Mouse (Mus musculus) frontal cortex, postnatal 25 days (tissue): Measurements from ENCODE around the gene Cisd3.
"Not testable (repeated sequence)": the region's sequence is repeated elsewhere in the genome, so short reads cannot be mapped to it uniquely, and the experiment has no call there.

Source experiments
- DNase-seq, 2 experiments: peaks; one replicate each; pipeline ENCODE4 v3.0.0; 2022; ENCODE audit warnings: low spot score in 2 of 2

Cisd3 gene

DNA sequence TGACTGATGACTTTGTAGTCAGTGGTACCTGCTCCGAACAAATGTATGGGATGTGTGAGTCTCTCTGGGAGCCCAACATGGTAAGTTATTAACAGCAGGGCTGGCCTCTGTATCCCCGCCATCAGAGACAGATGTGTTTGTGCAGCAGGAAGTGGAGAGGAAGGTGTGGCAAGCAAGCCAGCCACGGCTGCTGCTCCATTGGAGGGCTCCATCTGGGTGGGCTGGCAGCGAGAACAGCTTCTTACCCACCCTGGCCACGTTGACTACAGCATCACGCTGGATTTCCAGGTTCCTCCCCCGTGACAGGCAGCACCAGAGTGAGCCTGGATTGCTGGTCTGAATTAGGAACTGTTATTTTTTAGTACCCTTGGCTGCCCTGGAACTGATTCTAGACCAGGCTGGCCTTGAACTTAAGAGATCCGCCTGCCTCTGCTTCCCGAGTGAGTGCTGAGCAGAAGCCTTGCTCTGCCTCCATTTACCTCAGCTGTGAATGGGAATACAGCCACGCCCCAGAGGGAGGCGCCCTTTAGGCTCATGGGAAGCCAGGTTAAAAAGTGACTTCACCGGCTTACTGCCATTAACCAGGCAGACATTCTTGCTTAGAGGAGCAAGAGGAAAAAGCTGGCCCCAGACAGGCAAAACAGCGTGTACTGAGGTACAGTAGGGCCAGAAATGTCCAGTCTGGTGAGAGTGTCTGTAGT is 25.7 kb downstream of the Cisd3 start:
- no peak for DNase-seq

- no peak for DNase-seq
These were observed 26.7 kb downstream of the Cisd3 start for GRCm38 (mm10) chr11:97712286-97712685.

GRCm38 (mm10) chr11:97713896-97714295 is 28.3 kb downstream of the Cisd3 start:
- no peak for DNase-seq

DNA sequence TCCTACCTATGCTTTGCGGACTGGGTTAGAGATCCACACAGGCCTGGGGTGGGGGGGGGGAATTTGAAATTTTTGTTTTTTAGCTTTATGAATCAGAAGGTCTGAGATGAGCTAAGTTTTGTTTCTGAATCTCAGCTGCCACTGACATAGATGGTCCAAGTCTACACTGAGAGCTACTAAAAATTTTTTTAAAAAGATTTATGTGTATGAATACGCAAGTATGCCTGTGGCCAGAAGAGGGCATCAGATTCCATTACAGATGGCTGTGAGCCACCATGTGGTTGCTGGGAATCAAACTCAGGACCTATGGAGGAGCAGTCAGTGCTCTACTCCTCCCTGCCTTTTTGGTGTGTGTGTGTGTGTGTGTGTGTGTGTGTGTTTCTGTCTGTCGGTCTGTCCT is 28.7 kb downstream of the Cisd3 start:
- DNase-seq: no peak

DNA sequence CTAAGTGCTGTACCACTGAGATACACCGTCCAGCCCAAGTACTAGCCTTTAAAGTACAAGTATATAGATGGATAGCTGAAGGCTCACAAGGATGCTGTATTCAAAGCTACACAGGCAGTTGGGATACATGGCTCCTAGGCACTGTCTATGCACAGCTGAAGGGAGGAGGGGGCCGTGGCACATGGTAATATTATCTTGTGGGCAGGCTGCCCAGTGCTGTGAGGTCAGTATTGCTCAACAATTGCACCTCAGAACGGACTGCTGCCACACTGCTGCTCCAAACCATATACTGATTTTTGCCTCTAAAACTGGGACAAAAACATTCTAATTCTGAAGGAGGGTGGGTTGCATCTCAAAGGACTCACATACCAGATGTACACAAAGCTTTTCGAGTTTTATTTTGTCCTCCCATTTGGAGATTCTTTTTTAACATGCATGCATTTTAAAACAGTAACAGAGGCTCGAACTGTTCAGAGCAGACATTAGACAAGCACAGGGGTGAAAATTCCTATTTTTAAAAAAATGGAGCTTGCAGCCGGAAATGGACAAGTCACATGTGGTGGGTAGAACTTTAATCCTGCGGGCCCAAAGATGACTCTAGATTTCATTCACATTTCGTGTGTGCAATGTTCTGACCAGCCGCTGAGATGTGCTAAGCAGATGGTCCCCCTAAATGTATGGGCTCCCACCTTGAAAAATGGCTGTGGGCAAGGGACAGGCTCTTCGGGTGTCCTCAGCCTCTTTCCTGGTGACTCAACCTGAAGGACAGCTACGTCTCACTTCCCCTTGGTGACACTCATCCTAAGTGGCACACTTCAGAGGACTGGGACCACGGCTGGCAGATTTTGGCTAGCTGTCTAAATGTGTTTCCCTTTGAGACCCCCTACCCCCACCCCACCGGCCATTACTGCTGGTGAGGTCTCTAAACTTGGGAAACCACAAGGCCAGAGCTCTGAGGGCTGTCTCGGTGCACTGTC is 29.4 kb downstream of the Cisd3 start:
- DNase-seq: no peak

DNA sequence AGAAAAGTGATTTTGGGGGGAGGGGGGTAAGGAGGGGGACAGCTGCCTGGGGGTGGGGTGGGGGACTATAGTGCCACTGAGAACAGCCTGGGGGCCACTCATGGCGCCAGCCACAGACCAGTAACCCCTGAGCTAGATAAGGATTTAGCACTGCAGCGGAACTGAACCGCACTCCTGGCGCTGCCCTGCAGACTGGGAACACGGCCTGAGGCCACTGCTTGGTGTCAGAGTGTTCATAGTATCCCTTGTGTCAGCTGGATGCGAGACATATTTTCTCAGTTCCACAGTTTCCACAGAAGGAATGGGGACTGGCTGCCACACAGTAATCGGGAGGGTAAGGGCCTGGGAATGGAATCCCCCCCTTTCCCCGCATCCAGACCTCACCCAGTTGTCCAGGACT is 30.4 kb downstream of the Cisd3 start:
- DNase-seq: no peak

DNA sequence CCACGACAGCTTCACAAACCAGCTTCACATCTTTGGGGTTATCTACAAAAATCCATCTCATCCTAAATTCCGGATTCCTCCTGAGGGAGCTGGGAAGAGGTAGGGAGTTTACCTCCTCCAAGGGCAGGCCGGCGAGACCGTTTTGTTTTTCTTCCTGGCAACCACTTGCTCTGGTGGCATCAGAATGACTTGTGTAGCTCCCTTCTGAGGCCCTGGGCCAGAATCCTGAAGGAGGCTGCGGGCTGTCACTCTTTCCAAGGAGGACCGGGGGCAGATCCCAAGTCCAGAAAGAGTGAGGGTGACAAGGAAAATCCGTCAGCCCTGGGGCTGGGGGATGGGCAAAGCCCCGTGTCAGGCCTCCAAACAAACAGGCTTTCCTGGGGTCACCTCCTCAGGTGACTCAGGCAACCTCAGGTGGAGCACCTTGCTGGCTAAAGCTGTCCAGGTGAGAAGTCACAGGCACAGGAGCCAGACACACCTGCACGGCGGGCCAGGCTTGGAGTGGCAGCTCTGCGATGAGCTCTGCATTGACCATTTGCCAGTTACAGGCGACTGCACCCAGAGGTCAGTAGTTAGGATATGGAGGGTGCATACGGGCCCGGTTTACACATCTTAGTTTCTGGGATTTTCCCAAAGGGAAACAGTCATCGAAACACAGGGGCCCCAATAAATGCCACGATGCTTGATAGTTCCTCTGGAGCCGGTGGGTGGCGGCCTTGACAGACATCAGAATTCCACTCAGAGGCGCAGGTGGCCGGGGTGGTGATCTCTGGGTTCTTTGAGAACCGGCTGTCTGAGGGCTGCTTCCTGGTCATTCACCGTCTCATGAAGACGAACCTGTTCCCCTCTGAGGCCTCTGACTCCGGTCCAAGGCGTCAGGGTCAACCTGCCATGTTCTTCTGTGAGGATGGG is 32.0 kb downstream of the Cisd3 start:
- DNase-seq: no peak

DNA sequence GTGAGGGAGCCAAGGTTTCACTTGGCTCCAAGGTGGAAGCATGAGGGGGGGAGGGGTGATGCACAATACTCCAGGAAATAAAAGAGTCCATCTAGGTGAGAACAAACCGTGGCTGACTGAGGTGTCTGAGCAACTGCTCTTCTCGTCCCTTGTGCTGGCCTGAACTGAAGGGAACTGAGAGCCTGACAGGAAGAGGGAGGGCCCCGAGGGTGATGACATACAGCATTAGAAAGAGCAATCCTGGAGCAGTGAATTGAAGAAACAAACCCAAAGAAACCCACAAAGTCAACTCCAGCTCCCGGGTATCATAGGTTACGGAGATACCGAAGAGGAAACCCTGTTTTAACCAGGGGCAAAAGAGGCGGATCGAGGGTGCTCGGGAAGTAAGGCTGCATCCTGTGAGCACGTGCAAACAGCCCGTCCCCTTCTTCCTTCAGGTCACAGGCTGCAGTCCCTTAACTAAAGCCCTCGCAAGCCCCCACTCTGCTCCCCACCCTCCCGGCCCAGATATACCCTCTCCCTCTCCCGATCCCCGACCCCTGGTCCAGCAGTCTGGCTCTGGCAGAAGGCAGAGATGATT is 32.7 kb downstream of the Cisd3 start:
- DNase-seq: no peak

- no peak for DNase-seq
These were observed 33.4 kb downstream of the Cisd3 start for GRCm38 (mm10) chr11:97719041-97719440.

GRCm38 (mm10) chr11:97721338-97721737 is 35.7 kb downstream of the Cisd3 start:
- no peak for DNase-seq

DNA sequence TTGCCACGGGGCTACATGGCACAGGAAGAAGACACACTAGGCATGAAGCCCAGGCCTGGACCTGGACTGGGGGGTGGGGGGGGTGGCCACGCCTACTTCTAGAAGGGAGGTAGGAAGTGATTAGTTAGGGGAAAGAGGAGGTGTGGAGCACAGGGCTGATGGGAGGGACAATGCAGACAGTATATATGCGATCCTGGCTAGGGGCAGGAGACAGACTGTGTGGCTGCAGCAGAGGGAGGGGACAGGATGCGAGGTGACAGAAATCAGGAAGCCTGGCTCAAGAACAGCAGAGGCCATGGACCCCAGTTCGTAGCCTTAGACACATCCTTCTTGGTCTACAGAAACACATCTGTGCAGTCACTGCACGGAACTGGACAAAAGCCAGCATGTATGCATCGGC is 38.1 kb downstream of the Cisd3 start:
- no peak for DNase-seq

DNA sequence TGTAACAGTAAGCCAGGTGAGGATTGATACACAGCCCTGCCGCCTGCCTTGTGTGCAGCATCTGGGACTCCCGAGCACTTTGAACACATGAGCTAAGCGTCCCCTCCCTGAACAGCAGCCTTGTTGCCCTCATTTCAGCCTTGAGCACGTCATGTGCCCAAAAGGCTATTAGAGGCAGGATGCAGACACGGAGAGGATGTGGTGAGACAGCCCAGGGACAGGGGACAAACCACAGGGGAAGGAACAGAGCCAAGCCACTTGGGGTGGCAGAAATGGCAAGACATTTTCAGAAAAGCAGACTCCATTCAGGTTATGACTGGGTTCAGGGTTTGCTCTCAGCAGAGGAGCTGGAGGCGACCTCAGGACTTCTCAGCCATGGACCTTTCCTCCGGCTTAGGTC is 42.7 kb downstream of the Cisd3 start:
- no peak for DNase-seq

DNA sequence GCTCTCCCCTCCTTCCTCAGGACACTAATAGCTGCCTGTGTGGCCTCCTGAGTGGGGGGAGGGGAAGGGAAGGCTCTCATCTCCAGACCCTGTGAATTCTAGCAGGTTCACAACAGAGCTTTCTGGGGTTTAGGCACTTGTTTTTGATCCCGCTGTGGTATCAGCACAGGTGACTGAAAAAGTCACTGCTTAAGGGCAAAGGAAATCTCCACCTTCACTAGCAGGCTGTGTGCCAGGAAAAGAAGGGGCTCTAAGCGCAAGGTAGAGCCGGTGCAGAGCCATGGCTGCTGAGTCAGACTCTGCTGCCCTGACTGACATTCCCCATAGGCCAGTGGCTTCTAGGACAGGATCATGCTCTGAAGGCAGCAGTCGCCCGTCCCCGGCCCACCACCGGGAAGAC is 43.1 kb downstream of the Cisd3 start:
- no peak for DNase-seq

GRCm38 (mm10) chr11:97733689-97734088 is 48.1 kb downstream of the Cisd3 start:
- DNase-seq: no peak

GRCm38 (mm10) chr11:97734810-97735209 is 49.2 kb downstream of the Cisd3 start:
- DNase-seq: not testable (repeated sequence)

GRCm38 (mm10) chr11:97736645-97737044 is 51.0 kb downstream of the Cisd3 start:
- no peak for DNase-seq

GRCm38 (mm10) chr11:97737600-97737999 is 52.0 kb downstream of the Cisd3 start:
- DNase-seq: no peak
